Mouse (Mus musculus): ENCODE measurements around the gene Gnat1.

Gene Gnat1

DNA sequence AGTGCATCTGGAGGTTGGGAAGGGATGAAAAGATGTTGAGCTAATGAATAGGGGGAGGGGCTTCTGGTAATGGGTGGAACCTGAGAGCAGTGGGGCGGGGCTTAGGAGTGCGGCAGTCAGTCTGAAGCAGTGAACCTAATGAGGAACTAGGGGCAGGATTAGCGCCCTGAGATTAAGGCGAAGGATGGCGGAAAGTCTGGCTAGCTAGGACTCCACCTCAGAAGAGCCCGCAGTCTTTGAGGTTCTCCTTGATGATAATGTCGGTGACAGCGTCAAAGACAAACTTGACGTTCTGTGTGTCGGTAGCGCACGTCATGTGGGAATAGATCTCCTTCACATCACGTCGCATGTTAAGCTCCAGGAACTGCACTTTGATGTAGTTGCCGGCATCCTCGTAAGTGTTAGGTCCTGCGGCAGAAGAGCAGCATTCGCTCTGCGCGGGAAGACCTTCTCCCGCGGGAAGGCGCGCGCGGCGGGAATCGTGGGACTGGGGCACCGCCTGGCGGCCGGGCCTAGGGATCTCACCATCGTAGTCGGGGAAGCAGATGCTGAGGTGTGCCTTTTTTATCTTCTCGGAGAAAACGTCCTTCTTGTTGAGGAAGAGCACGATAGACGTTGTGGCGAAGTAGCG lies 3.7 kb downstream of the Gnat1 start:
- peak; percentile 83 for DNase-seq (ENCODE audit: low read depth, low spot score)

DNA sequence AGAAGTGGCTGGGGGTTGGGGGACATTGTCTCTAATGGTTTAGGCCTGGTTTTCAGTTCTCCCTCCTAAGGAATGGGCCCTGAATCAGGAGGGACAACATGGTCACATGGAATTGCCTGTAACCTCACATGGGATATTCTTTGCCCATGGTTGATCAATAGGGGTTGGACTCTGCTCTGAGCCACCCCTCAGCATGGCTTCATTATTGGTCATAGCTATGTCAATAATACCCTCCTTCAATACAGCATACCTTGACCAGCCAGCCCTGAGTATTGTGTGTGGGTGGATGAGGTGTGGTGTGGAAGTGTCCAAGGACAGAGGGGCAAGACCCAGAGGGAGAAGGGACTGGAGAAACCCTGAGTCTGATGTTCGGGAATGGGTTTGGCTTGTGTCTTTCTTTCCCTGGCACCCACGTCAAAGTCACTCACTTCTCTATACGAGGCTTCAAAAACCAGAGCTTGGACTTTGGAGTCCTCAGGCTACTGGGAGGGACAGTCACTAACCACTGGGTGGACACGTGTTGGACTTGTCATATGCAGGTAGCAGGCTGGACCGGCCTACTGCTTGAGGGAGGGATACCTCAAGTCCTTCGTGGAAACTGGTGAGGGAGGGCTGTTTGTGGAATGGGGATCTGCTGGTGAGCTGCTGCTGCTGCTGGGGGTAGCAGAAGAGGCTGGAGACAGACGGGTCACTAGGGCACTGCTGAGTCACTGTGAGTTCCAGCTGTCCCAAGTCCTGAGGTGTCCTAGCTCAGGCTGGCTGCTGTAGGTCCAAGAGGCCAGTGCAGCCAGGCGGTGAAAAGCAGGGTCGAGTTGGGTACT lies 4.7 kb downstream of the Gnat1 start:
- no peak for DNase-seq (ENCODE audit: low read depth, low spot score)

DNA sequence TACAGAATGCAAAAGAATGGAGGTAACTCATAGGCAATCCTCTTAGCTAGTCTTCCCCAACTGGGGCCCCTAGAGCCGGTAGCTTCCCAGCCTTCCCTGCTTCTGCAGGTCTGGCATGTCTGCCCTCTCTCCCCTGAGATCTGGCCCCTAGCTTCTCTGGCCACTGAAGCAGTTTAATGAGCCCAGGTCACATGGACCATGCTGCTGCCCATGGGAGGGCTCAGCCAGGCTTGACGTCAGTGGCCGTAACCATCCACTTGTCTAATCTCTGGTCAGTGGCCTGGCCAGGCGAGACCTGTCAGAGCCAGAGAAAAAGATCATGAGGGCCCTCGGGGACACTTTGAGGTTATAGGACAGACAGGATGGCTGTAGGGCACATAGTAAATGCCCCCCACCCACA lies 9.3 kb downstream of the Gnat1 start:
- no peak for DNase-seq (ENCODE audit: low read depth, low spot score)

DNA sequence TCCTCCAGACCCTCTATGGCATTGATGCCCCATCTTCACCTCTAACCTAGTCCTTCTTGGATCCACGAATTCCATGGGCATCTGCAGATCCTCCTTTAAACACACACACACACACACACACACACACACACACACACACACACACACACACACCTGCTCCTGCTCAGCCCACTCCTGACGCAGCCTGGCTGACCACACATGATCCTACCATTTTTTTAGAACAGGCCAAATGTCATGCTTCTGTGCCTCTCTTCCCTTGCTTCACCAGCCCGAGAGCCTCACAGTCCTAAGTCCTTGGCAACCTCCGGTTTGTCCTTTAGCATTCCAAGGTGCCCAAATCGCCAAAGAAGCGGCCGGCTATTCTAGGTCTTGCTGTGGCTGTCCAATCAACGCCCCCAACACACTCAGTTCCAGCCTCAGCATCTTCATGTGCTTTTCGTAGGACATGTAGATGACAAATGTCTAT lies 10.0 kb downstream of the Gnat1 start, which contains the start of gene Slc38a3:
Gene Slc38a3 (minus strand): TSS at position 51 of the 466 bp plus-strand sequence.
- no peak for DNase-seq (ENCODE audit: low read depth, low spot score)

DNA sequence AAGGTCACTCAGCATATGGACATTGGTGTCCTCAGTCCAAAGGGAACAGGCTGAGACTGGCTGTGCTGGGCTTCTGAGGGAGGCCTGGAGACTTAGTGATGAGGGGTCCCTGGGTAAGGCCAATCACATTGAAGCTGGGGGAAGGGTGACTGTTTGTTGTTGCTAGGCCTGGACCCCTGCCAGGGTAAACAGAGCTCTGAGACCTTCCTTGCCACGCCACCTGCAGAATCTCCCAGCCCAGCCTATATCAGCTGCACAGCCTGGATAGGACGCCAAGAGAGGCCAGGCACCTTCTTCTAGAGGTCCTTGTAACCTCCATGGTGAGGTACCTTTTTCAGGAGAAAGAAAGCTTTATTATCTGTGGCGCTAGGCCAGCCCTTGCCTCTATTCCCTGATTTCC lies 10.6 kb downstream of the Gnat1 start:
- DNase-seq (ENCODE audit: low read depth, low spot score), result no peak

DNA sequence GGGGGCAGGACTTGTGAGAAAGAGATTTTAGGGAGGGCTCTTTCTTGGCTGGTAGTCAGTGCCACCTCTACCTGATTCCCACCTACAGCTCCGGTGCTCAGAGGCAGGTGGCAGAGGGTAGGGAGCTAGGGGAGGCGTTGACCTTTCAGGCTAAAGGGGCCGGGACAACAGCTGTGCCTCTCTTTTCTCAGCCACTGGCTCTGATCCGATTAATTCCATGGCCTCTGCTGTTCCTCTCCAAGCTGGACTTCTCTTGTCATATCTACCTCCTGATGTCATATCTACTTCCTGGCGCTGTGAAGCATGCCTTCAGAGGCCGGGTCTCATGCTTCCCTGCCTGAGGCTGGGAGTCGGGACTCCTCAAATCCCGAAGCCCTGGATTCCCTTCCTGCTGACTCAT lies 11.5 kb downstream of the Gnat1 start:
- no peak for DNase-seq (ENCODE audit: low read depth, low spot score)

DNA sequence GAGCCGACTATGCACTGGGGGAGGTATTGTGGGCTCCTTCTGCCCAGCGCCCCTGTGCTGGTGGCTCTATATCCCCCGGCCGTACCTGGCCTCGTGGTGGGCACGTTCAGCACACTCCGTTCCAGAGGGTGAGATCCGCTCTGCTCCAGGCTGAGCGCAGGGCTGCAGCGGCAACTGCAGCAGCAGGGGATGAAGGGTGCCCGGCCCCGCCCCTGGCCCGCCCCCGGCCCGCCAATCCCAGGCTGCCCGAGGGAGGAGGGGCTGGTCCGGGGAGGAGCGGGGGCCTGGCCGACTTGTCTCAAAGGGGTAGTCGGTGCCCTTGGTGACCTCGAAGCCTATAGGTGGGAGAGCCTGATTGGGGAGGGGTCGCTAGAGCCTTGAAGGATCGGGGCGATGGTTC lies 12.3 kb downstream of the Gnat1 start:
- DNase-seq (ENCODE audit: low read depth, low spot score), result peak; percentile 79

DNA sequence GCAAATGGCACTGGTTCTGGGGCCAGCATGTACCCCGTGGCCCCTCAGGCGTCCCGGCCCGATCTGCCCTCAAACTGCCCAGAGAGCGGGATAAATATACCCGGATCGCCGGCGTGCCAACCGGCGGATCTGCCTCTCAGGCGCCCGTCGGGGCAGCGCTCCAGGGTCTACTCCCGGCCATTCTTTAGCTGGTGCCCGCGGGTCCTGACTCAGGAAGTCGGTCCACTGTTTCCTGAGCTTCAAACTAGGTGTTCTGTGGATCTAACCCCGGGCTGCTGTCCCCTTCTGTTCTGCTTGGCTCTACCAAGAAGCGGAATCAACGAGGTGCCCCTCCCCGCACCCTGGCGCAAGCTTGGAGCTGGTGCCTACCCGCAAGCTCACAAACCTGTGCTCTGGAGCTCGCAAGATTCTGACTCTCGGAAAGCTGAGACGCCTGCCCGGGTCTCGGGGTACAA lies 12.7 kb downstream of the Gnat1 start:
- no peak for DNase-seq (ENCODE audit: low read depth, low spot score)

DNA sequence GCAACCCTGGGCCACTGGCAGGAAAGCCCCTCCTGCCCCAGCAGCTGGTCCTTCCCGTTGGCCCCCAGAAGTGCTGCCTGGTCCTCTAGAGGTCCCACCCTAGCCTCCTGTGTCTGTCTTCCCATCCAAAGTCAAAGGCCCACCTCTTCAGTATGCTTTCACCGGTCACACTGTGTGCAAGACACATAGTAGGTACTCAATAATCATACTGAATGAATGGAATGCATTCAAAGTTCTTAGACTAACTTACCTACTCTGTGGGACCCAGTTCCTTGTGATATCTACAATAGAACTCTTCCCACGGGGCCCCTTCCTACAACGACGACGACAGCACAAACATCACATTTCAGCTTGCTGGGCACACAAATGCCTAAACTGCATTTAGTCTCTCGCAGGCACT lies 14.2 kb downstream of the Gnat1 start:
- DNase-seq (ENCODE audit: low read depth, low spot score), result no peak

DNA sequence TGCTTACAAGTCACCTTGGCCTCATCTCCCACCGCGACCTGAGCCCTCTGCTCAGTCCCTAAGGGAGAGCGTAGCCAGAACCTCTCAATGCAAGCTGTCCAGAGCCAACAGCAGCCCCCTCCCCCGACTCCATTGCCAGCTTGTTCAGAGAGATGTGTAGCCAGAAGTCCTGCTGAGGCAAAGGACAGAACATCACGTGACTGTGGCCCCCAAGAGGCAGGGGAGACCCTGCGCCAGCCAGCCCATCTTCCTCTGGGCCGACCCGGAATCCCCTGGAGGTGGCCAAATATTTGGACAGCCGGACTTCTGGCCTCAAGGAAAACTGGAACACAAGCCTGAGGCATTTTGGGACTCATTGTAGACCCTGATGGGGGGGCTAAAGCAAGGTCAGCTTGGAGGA lies 16.0 kb downstream of the Gnat1 start:
- DNase-seq (ENCODE audit: low read depth, low spot score), result no peak

DNA sequence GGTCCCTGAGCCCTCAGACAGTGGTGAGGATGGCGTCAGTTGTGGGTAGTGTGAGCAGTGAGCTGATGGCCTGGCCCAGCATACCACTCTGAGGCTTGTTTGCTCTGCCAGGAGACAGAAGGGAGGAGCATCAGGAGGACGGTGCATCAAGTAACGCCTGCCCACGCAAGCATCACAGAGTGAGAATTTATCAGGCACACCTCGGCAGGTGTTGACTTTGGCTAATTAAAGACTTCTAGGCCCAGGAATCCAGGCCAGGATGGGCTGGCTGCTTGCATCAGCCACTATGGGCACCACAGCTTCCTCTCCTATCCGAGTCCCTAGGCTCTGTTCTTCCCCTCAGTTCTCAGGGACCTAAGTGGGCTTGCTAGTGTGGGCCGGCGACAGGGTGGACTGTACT lies 17.2 kb downstream of the Gnat1 start:
- no peak for DNase-seq (ENCODE audit: low read depth, low spot score)

DNA sequence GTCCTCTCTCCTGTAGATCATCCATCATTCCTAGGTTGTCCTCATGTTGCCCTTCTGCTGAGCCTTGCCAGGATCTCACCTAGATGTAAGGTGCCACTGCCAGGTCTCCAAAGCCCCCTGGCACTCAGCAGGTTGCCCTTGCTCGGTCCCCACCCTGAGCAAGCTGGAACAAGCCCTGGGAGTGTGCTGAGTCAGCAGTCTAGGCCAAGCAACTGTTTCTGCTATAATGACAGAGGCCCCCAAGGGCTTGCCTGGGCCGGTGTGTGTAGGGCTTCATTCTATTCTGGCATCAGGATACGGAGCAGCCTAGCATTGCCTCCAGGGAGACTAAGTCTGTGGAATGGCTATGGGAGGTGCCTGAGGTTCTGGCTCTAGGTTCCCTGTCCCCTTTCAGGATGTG lies 18.7 kb downstream of the Gnat1 start:
- no peak for DNase-seq (ENCODE audit: low read depth, low spot score)

DNA sequence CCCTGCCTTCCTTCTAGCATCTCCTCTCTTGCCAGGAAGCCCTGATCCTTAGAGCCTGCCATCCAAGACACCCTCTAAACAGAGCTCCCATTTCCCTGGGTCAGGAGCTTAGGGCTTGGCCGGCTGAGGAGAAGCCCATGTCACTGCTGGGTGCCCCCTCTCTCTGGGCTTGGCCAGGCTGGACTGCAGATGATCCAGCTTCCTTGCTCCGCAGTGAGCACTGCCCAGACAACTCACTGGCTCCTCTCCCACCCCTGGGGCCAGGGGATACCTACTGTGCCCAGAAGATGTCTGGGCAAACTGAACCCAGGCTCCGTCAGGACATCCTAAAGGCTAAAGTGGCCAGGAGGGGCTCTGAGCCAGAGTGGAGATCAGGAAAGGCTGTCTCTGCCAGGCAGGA lies 19.6 kb downstream of the Gnat1 start:
- no peak for DNase-seq (ENCODE audit: low read depth, low spot score)

DNA sequence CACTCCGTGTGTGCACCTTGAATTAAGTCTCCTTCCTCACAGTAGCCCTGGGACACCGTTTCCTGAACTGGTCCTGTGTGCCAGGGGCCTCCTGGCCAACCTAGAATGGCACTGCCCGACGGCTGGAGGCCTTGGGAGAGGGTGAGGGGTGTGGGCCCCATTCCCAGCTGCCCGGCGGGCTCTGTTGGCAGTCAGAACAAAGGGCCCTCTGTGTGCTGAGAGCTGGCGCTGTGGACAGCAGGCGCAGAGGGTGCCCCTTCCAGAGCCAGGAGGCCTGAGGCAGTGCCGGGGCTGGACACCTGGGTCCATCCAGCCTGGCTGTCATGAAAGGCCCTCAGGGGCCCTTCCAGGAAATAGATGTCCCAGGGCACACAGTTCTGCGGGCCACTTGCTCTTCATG lies 20.0 kb downstream of the Gnat1 start:
- no peak for DNase-seq (ENCODE audit: low read depth, low spot score)

DNA sequence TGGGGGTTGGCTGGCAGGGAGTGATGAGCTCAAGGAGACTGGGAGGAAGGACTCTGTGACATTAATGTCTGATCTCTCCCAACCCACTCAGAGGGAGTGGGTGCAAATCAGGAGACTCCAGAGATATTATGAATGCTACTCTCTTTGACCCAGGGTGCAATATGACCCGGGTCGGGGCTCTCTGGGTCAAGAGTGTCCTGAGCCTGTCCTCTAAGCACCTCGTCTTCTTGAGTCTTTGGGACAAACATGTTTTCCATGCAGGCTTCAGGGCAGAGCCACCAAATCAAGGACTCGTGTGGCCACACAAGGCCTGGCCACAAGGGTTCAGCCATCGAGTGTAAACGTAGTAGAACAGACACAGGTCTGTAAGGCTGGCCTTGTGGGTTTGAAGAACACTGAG lies 21.4 kb downstream of the Gnat1 start:
- DNase-seq (ENCODE audit: low read depth, low spot score), result no peak

DNA sequence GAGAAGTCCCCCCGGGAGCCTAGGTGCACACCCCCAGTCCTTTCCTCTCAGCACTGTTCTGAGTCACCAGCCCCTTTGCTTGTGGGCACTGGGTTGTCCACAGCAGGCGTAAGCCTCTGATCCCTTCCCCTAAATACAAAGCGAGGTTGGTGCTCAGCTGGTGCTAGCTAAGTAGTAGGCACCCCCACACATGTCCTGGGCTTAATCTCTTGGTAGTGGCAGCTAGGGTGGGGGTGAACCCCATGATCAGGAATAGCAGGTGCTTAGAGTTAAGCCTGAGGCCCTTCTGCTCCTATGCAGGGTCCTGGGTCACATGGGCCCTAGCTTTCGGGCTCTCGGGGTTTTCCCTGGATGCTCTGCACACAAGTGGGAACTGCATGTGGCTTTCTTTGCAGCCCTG lies 22.4 kb downstream of the Gnat1 start:
- no peak for DNase-seq (ENCODE audit: low read depth, low spot score)

DNA sequence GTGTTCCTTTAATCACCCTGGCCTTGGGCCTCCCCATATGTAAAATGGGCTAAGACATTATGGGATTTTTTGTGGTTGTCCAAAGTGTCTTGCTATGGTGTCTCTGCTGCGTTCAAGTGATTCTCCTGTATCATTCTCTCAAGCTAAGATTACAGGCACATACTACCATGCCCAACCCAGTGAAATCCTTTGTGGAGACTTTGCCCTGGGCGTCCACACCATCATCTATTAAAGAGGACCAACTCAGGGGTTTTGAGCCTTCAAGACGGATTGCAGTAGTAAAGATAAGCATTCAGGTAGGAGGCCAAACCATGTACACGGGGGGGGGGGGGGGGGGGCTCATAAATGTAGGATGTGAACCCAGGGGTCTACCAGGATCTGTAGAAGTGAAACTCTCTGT lies 24.9 kb downstream of the Gnat1 start:
- DNase-seq (ENCODE audit: low read depth, low spot score), result no peak

DNA sequence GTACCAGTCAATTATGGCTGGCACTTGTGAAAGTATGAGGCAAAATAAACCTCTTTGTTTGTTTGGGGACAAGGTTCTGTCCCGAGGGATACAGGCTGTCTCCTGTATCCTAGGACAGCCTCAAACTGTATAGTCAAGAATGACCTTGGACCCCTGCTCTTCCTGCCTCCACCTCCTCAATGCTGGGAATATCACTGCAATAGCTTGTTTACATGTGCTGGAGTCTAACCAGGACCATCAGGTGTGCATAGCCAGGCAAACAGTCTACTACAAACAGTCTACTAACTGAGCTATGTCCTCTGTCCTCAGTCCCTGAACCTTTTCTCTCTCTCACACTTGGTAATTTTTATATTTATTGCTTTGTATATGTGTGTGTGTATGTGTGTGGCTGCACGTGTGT lies 26.0 kb downstream of the Gnat1 start:
- DNase-seq (ENCODE audit: low read depth, low spot score), result no peak

DNA sequence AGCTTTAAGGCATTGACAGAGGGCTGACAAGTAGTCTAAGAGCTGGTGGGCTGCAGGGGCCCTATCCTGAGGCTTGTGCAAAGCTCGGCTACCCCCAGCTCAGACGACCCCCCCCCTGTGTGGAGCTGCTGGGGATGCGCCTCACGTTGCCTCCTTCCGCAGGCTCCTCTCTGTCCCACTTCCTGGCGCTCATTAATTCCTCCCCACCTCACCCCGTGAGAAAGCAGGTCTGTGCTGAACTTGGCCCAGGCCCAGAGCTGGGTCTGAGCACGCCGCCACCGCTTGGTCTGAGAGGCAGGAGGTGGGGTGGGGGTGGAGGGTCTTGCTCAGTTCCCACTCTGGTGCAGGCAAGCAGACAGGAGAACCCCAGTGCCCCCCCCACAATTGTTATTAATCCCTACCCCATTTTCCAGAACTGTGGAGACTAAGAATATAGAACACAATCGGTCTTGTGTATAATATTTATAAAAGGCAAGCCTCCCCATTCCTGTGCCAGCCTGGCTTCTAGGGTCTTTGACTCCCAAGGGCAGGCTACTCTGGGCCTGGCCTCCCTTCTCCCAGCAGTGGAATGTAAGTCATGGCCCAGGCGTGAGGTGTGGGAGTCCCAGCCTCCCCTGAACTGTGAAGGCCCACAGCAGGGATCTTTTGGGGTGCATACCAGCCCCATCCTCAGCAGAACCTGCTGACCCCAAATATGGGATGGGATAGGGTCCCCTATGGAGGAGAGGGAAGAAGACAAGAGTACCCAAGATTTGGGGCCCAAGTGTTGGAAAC lies 28.6 kb downstream of the Gnat1 start:
- DNase-seq (ENCODE audit: low read depth, low spot score), result no peak

DNA sequence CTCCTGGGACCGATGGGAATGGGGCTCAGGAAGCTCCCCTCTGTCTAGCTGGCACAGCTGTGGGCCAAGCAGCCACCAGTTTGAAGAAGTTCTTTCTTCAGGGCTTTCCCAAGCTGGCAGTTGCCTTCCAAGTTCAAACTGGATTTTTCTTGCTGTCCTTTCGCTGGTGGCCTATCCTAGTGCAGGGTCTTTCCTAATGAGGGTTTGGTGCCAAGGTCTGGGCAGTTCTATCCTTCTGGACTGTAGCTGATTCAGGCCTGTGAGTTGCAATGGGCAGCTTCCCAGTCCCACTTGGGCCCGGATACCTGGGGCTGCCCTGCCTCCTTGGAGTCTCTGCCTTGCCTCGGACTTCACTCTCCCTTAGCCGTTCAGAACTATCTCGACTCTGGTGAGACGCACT lies 29.3 kb downstream of the Gnat1 start:
- DNase-seq (ENCODE audit: low read depth, low spot score), result no peak

DNA sequence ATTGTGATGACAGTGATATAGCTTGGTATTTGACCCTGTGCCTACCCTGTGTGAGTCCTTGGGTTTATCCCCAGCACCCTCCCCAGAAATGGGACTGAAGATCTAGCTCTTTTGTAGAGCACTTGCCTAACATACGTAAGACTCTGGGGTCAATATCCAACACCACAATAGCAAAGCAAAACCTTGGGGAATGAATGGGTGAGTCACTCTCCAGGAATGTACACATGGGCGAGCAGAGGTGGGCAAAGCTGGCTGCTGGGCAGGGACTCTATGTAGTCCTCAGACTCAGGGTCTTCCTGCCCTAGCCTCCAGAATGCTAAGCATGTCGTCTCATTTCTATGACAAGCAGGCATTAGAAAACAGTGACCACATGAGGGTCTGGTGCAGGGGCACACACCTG lies 30.7 kb downstream of the Gnat1 start:
- no peak for DNase-seq (ENCODE audit: low read depth, low spot score)

DNA sequence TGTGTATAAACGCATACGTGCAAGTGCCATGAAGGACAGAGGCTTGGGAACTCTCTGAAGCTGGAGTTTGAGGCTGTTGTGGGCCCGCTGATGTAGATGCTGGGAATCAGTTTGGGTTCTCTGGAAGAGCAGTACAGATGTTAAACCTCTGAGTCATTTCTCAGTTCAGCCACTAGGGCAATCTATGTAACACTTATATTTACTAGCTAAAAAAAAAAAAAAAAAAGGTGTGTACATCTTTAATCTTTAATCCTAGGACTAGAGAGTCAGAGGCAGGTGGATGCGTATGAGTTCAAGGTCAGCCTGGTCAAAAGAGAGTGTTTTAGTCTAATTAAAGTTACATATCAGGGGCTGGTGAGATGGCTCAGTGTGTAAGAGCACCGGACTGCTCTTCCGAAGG lies 32.5 kb downstream of the Gnat1 start:
- DNase-seq (ENCODE audit: low read depth, low spot score), result peak; percentile 58

Data from R1 (cell line).